Mouse (Mus musculus) cerebellum, postnatal 4 days (tissue): ENCODE measurements around the gene Gsto2.

ENCODE experiments used
- DNase-seq, 2 experiments: peaks; one replicate each; pipeline ENCODE4 v3.0.0; 2022; ENCODE audit warnings: low spot score in 2 of 2, mixed read lengths in 1 of 2

The Gsto2 gene

DNA sequence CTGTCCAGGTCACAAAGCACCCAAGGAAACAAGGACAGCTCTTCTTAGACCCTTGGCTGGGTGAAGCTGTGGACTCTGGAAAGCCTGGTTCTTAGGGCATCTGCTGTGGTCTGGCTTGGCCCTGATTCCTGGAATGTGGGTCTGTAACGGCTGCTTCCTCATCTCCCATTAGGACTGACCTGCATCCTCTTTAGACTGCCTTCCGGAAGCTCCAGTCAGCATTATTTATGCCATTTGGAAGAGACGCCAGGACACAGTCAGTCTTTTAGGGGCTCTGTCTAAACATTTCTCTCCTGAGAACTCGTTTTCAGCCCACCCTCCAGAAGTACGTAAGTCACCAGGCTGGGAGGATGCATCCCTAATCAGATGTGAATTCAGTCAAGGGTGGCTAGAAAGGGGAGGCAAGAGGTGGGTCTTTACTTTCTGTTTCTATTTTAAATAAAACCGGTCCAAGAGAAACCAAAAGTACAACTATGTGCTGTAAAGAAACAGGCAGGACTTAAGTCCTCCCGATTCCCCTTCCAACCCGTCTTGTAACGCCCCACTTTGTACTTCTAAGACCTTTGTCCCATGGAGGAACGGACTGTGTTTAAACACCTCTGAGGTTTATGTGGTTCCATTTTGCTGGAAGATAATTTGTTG, 25.3 kb downstream of the Gsto2 start:
- DNase-seq = no peak

DNA sequence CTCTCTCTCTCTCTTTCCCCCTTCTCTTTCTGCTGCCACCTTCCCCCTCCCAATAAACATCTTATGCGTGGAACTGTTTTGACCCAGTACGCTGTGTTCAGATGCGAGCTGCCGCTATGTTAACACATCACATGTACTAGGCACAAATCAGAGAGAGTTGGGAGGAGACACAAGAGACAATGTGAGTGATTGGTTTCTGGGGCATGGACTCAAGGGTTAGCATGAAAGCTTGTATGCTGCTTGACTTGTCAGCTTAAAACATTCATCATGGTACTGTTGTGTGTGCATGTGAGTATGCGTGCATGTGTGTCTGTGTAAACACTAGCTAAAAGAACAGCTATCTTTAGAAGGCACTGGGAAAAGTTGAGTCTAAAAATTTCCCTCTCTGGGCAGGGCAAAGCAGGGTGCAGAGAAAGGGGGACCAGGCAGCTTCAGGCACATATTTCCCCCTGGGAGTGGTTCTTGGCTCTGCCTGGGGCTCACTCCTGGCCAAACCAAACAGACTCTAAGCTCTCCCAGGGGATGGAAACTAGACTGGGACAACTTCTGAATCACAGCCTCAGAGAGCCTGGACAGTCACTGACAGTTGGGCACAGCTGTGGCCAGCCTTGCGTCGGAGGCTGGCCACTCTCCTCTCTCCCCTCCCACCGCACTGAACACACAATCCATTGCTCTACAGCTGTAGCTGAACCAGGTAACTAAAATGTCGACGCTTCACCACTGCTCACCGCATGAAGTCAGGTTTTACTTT, 26.4 kb downstream of the Gsto2 start:
- no peak for DNase-seq

DNA sequence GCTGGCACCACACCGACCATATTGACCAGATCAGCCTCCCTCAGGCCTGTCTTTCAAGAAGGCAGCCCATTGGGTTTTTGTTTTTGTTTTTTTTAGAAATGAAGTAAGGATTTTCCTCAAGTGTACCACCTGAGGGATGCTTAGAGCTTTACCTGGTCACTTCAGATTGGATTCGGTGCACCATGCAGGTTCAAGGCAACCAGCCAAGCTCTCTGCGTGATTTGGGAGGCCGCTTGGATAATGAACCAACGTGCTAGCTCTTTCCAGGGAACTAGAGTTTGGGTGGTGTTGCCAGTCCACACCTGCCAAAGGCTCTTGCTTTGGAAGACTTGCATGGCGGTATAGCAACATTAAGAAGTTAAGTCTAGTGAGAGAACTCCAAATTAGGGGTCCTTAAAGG, 27.8 kb downstream of the Gsto2 start:
- no peak for DNase-seq

DNA sequence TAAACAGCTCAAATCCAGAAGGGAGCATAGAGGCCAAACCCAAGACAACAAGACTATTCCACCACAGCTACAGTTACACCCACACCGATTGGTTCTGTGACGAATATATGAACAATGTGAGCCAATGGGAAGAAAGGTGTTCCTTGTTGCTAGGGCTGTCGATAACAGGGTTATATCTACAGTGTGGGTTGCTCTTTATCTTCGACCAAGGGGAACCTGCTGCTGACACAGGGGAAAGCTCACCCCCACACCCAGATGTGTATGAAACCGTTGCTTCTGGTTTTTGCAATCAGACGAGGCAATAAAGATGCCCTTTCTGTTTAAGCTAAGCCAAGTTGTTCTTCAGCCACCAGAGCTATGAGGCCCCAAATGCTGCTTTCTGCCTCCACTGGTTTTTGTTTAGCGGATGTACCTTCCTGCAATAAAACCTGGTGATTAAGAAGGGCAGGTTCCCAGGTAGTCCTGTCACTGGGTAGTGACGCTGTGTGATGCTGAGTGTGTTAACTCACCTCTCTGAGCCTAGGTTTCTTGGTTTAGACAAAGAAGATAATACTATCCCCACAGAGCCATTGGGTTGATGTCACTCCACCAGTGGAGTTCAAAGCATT, 33.2 kb downstream of the Gsto2 start:
- no peak for DNase-seq

DNA sequence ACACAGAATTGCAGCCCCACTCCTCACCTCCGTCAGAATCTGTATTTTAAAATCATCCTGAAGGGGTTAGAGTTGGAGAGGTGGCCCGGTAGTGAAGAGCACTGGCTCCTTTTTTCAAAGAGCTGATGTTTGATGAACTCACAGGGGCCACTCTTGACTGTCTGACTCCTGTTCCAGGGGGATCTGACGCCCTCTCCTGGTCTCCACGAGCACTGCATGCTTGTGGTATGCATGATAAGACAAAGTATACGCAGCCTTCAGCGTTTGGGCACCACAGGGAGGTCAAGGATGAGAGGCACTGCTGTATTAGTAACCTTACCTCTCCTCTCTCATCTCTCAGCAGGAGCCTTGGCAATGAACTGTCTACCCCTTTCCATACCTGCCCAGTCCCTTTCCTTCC, 34.7 kb downstream of the Gsto2 start:
- no peak for DNase-seq

DNA sequence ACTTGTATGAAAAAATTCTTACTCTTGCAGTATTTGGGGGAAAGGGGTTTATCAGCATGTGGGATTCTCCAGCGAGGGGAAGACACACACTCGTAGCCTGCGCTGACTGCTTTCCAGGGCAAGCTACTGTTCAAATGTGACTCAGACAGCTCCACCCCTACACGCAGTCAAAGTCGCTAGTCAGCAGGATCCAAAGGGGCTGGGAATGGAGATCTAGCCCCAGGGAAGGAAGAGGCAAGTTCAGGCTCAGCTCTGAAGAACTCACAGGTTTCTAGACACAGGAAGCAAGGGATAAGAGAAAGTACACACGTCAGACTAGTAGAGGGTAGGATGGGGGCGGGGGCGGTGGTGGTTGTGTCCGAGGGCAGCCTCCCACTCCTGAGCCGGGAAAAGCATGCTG, 35.2 kb downstream of the Gsto2 start:
- DNase-seq = no peak

DNA sequence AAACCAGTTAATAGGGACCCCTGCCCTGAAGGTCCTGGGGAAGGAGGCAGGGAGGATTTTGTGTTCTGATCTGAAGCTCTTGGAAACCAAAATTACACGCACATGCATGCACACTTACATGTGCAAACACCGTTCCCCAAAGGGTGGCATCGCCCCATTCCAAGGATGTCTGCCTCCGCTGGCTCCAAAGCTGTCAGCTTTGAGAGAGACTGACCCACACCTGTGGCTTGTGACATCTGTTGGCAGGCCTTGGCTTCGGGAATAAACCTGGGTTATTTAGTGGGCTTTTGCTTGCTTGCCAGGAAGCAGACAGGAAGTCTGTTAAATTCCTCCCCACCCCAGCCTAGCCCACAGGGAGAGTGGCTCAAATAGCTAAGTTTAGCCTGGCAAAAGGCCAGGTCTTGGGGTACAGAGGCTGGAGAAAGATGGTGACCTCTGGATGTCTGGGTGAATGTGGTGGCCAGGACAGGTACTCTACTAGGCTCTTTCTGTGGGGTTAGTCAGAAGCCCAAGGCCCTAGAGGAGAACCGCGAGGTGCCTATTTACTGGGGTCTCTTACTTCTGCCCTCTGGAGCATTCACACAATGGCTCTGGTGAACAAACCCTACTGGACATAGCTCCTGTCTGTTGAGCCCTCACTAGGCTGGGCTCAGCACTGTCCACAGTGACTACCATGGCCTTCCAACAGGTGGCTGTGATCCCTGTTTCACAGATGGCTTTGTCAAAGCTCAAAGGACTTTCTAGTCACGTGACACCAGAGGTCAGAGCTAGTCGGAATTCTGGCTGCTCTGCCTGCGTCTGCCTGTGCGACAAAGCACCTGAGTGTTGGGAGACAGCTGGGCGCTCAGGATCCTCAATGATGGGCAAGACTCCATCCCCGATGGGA, 37.2 kb downstream of the Gsto2 start:
- no peak for DNase-seq

DNA sequence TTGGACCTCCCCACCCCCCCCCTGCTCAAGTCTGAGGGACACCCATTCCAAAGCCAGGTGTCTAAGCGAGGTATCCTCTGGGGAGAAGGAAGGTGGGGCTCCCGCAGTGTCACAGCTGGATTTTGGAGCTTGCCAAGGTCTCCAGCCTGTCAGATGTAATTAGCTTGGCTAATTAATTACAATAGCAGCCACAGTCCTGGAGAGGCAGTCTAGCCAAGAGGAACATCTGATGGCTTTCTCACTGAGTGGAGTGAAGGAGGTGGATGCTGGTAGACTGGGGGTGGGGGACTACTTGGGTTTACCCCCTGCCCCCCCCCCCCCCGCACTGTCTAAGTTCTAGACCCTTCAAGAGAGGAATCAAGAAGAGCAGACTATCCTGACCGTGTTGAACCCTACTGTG, 38.3 kb downstream of the Gsto2 start:
- no peak for DNase-seq

DNA sequence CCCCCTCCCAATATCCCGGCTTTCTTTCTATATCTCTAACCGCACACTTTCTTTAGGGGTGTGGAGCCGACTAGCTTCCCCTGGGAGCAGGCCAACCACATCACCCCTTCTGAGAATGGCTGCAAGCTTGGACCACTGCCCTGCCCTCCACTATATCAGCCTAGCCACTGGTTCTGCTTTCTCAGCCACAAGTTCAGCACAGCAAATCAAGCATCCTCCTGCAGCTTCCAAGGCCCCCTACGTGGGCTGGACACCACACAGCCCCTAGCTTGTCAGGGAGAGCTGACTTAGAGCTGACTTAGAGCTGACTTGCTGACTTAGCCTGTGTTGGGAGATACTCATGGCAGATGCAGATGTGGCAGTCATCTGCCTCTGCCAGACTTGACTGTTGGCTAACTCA, 39.7 kb downstream of the Gsto2 start:
- no peak for DNase-seq

DNA sequence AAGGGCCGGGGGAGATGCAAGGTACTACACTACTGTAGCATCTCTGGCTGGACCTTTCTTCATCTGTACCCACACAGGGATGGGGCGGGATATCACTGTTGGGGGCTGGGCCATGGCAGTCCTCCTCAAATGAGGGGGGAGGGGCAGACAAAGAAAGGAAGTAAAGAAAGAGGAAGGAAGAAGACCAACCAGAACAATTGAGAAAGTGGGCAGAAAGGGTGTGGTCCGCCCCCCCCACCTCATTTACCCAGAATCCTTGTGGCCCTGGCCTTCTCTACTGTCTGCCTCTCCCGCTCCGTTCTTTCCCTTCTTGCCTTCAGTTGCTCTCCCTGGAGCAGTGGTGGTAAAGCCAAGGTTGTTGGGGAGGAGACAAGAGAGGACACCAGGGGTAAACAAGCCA, 40.3 kb downstream of the Gsto2 start:
- DNase-seq = no peak

DNA sequence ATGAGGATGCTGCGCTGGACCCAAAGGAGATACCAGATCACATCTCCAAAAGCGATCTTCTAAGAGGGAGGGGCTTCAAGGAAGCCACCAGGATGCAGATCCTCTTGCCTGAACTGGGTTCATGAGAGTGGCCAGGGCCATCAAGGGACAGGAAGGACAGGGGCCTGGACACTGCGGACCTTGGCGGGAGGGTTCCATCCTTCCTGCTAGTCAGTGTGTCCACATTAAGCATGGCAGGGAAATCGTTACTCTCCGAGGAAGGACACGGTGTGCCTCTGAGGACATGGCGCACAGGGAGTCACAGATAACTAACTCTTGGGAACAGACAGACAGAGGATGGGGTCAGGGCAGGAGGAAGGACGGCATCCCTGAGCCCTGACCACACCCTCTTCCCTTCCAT, 42.3 kb downstream of the Gsto2 start:
- no peak for DNase-seq

DNA sequence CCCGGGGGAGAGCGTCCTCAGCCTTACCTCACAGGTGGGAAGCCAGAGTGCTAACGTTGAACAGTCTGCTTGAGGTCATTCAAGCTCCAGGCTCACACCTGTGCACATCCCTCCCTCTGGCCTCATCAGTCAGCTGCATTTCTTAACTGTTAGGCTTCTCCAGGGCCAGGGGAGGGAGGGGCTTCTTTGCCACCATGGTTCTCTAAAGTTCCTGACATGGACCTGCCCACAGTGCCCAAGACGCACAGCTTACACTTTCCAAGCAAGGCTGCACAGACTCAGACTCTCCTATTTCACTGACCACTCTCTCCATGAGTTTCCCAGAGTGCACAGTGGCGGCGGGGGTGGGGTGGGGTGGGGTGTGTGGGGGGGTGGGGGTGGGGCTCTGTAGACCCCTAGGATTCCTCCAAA, 43.6 kb downstream of the Gsto2 start:
- DNase-seq = no peak

DNA sequence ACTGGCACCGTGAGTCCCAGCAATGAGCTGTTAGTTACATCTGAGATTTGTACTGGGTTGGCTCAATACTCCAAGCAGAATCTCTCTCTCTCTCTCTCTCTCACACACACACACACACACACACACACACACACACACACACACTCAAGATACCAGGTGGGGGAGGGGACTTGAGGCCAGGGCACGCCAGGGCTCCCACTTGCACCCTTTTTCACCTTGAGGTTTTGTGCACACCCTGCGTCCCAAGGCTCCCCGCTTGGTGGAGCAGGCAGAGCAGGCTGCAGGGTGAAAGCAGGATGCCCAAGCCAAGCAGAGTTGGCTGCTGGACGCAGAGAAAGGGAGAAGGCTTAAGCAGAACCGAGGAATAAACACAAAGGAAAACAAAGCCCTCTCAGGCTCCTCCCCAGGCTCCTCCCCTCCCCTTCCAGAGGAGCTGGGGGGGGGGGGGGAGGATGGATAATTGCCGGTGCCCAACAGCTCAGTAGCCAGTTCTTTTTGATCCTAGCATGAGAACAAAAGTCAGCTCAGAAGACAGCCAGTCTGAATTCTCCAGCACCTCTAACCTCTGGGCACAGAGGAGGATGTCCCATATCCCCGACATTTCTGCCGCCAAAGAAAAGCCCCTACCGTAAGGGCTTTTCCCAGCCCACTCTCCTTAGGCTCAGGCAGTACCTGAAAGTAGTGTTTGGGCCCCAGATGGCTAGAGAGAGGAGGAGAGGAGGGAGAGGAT, 44.2 kb downstream of the Gsto2 start:
- no peak for DNase-seq

DNA sequence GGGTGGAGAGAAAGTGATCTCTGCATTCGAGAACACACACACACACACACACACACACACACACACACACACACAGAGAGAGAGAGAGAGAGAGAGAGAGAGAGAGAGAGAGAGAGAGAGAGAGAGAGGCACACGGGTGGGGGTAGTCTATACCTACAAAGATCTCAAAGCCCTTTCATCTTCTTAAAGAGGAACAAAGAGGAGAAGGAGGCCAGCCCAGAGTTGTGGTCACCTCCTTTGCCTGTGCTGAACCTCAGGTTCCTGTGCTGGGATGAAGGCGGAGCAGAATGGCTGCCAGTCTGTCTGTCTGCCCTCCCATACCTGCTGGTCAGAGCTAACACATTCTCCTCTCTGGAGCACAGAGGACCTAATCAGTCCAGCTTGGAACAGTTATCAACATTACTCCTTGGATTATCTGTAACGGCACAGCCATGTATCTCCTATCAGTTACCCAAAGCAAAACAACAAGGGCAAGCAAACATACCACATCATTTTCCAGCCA, 44.8 kb downstream of the Gsto2 start:
- no peak for DNase-seq

DNA sequence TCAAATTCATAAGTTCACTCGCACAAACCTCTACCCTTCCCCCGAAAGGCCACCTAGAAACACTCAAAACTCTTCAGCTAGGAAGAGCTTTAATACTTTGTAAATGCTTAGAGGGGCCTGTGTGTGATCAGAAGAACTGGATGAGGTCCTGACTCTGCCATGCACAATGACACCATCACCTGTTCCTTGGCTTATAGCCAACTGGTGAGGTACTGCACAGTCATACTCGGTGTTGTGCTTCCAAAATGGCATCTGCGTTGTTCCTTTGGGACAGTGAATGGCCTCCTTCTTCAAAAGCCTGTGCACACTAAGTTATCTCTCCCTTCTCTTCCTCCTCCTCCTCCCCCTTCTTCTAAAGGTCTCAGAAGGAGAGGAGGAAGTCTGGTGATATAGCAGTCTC, 45.4 kb downstream of the Gsto2 start:
- DNase-seq = no peak

DNA sequence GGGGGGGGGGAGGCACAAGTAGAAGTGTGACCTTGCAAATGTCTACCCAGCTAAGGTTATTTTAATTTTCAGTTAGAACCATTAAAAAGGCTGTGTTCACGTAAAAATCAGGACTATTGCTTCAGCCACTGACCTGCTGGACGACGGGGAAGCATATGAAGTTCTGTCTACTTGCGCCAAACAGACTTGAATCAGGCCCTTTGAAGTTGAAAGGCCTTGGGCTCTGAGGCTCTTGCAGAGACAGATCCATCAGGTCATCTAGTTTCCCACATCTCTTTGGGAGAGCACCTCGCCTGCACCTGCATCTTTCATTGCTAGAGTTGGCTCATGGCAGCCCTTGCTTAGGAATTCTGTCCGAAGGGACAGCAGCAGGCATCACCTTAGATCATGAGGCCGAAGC, 48.0 kb downstream of the Gsto2 start:
- no peak for DNase-seq

DNA sequence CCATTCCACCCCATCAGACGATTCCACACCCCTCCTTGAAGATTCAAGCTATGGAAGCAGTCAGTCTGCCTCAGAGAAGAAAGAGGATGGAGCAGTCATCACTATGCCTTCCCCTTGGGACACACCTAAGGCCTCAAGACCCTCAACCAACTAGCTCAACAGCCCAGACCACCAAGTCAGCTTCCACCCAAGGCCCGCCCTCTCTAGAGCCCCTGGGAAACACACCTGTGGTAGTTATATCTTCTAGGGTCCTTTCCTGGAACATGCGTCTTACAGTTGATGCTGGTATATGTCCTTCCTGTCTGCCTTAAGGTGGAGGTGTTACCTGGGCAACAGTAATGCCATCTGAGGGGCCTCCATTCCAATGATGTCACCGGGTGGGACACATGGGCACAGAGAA, 48.9 kb downstream of the Gsto2 start:
- DNase-seq = no peak

DNA sequence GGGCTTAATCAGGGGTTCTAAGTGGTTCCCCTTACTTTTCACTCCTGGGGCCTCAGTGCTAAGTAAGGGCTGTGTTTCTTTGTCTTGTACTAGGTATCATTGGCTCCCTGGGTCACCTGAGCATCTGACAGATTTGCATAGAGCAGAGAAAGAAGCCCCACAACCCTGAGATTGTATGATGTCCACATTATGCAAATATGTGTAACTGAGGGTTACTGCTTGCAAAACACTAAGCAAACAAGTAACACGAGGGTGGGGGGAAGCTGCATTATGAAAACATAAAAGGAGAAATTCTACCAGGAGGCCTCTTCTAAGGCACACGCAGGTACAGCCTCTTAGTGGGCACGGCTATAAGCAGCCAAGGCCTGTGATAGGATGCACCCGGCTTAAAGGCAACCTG, 49.9 kb downstream of the Gsto2 start:
- no peak for DNase-seq

DNA sequence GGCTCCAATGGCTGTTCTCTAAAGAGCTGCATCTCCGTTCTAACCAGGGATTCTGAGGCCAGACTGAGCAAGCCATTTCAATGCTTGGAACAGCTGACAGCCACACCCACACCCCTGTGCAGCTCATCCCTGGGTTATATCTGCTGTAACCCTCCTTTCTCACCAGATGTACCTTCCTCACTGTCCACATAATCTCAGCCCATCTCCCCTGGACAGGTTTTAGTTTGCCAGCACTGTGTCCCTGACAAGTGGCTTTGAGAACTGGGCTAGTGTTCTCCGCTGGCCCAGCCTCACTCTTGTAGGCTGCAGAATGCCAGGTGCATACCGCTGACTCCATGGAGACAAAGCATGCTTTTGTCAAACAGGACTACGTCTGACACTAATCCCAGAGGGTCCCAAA, 52.1 kb downstream of the Gsto2 start:
- DNase-seq = no peak

DNA sequence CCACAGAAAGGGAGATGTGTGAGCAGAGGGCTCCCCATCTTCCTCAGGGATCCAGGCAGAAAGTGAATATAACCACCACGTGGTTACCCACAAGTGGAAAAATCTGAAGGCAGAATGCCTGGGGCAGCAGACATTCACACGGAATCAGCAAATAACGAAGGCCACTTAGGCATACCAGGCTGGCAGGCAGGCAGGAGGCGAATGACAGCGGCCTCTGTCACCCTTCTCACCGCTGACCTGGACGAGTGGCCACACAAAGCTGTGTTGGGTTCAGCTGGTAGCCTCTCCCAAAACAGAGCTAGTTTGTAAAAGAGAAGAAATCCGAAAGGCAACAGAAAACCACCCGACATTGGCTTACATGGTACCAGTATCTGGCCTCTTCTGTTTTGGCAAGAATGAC, 52.7 kb downstream of the Gsto2 start:
- DNase-seq = no peak

DNA sequence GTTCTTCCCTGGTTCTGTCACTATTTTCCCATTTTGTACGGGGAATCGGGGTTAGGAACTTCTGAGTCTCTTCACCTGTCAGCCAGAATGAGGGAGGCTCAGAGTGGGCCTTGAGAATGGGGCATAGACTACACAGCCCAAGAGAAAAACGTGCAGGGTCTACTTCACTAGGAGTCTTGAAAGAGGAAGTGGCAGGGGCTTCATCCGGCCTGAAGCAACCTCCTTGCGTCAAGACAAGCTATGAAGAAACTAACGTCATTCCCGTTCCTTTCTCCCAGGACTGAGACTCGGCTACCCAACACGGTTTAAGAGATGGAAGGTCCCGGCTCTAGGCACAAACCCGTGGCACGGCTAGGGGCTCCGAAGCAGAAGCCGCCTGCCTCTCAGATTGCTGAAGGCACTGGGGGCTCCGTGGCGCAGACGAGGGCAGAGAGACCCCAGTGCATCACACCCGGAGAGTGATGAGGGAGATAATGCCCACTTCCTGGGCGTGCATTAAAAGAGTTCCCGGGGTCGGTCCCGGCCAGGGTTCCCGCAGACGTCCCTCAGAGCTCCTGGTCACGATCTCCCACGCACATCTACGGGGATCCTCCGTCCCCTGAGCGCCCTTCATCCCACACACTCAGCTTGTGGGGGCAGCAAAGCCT, 53.2 kb downstream of the Gsto2 start:
- DNase-seq = no peak
